Mouse (Mus musculus) intestine, embryonic 14.5 days (tissue): Measurements from ENCODE around the gene Snx10. TPM values are rescaled to one million over a fixed set of nuclear protein-coding genes. Genes with fewer than 3 reads are reported as not detected.

ENCODE experiments used
- ATAC-seq: fragments of 200-750 bp; cut with Nextera tagmentation; replicated peaks from 2 replicates; pipeline ENCODE4 v1.8.0; 2017; ENCODE audit warnings: low read depth, moderate number of reproducible peaks, moderate TSS enrichment, moderate library complexity; ENCODE audit not compliant: low FRiP score, low TSS enrichment
- DNase-seq: peaks from one replicate; pipeline ENCODE4 v3.0.0-alpha.2; 2018; ENCODE audit warnings: low spot score
- H3K27ac ChIP-seq: fragments of 300-500 bp; sonication (generic); 2 replicates; pipeline ENCODE4 v1.5.1; 2014; ENCODE audit warnings: low read depth, mild to moderate bottlenecking, control low read depth
- H3K27me3 ChIP-seq: fragments of 300-500 bp; sonication (generic); replicated peaks from 2 replicates; pipeline ENCODE4 v1.6.1; 2014; ENCODE audit warnings: low read length, control low read depth; ENCODE audit not compliant: control insufficient read depth, insufficient read depth
- H3K36me3 ChIP-seq: fragments of 300-500 bp; sonication (generic); 2 replicates; pipeline ENCODE4 v1.6.1; 2014; ENCODE audit warnings: low read length, control low read depth; ENCODE audit not compliant: control insufficient read depth, insufficient read depth
- H3K4me1 ChIP-seq: fragments of 300-500 bp; sonication (generic); replicated peaks from 2 replicates; pipeline ENCODE4 v1.6.1; 2014; ENCODE audit warnings: low read length, control low read depth, mixed read lengths; ENCODE audit not compliant: control insufficient read depth, insufficient read depth
- H3K4me2 ChIP-seq: fragments of 300-500 bp; sonication (generic); 2 replicates; pipeline ENCODE4 v1.6.1; 2014; ENCODE audit warnings: low read length
- H3K4me3 ChIP-seq: fragments of 300-500 bp; sonication (generic); 2 replicates; pipeline ENCODE4 v1.5.1; 2014; ENCODE audit warnings: low read depth, low read length, control low read depth, mixed read lengths
- H3K9ac ChIP-seq: fragments of 300-500 bp; sonication (generic); 2 replicates; pipeline ENCODE4 v1.6.1; 2014; ENCODE audit warnings: mild to moderate bottlenecking, low read length
- H3K9me3 ChIP-seq: fragments of 300-500 bp; sonication (generic); 2 replicates; pipeline ENCODE4 v1.6.1; 2016; ENCODE audit warnings: low read length, control low read depth; ENCODE audit not compliant: control insufficient read depth
- WGBS: fragments of 180-500 bp; shearing (Covaris S2); extraction: QIAGEN DNeasy Blood & Tissue Kit; methylation state at CpG from one replicate; pipeline ENCODE4 v1.1.7; 2014; 5-methylcytosine and 5-hydroxymethylcytosine counted together
- polyA plus RNA-seq: library from polyadenylated mRNA; unstranded; fragments of >200 nt; fragmentation: Nextera tagmentation; extraction: Ambion mirVana; gene quantifications from 2 replicates; pipeline ENCODE4 v1.2.1, GENCODE M21; 2014

Gene Snx10
- polyA plus RNA-seq, 1 experiment from 2014 or later, result 16.4 TPM

DNA sequence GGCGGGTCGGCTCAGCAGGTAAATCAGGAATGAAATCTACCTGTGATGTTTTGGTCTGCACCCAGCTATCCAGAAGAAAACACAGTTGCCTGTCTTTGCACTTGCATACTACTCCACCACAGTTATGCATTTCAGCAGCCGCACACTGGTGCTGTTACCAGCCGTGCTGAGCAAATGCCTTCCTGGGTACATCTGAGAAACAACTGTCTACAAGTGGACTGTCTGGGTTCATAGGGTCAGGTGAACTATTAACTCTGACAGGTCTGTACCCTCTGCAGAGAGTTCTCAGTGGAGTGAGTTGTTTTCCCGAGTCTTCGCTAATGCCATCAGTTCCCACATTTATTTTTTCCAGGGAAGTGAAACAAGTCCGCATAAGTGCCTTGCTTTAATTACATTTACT lies 17.7 kb downstream of the Snx10 start:
- Histone ChIP-seq H3K27me3 (no peaks in the 10 kb centered on the region), H3K9ac (no peak overlapping the region), H3K4me3 (no peak overlapping the region), H3K27ac (no peak overlapping the region), H3K9me3 (0 out of 2 replicates have a peak, but pooled peaks cover 3% of the 10 kb centered on the region), H3K4me2 (no peak overlapping the region), H3K36me3 (no peaks in the 10 kb centered on the region), H3K4me1 (peaks cover 3% of the 10 kb centered on the region; the same call in 1 of the 2 replicates)
- no peak for DNase-seq
- WGBS, result 62% methylated on average over 7 of the region's 7 CpGs
- no peak for ATAC-seq

DNA sequence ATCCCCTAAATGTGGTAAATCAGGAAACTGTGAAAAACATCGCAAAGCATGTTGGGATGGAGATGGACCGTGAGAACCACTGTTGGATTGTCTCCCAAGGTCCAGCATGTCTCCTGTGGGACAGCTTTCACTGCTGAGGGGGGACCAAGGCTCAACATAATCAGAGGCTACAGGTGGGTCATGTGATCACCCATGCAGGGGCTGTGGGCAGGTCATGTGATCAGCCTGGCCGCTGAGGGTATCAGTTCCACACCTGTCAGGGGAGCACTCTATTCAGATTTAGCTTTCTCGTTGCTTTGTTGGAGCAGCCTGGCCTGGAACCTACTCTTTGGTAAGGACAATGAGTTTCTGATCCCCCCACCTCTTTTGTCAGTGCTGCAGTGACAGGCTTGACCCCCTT lies 18.4 kb downstream of the Snx10 start:
- H3K27me3 ChIP-seq, result no peaks in the 10 kb centered on the region
- no peak overlapping the region for H3K9ac ChIP-seq
- no peak overlapping the region for H3K4me2 ChIP-seq
- DNase-seq (no peak), ATAC-seq (no peak)
- H3K4me1 ChIP-seq, result peaks cover 3% of the 10 kb centered on the region; the same call in 1 of the 2 replicates
- WGBS, result 87% methylated on average over 4 of the region's 4 CpGs
- no peaks in the 10 kb centered on the region for H3K36me3 ChIP-seq
- H3K9me3 ChIP-seq, result 0 out of 2 replicates have a peak, but pooled peaks cover 3% of the 10 kb centered on the region
- H3K4me3 ChIP-seq, result no peak overlapping the region
- no peak overlapping the region for H3K27ac ChIP-seq

DNA sequence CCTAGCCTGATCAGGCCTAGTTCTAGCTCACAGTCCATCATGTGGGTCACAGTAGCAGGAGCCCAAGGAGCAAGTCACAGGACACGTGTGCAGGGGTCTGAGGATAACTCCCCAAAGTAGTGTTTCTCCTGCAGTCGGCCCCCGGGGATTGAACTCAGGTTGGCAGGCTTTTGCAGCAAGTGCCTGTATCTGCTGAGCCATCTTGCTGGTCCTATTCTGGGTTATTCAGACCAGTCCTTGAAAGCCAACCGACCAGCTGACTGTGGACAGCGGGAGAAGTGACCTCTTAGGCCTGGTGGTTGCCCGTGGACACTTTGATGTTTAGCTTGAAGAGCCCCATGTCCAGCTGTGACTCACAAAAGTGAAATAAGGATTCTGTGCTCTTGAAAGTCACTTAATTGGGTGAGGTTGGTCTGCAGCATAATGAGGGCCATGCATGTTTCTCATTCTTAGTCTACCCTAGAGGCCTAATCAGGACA lies 20.0 kb downstream of the Snx10 start:
- no peak for DNase-seq
- H3K9me3 ChIP-seq, result 0 out of 2 replicates have a peak, but pooled peaks cover 3% of the 10 kb centered on the region

GRCm38 (mm10) chr6:51544118-51544681 lies 20.5 kb downstream of the Snx10 start:
- Histone ChIP-seq H3K36me3 (no peaks in the 10 kb centered on the region), H3K9ac (no peak overlapping the region), H3K4me1 (peaks cover 3% of the 10 kb centered on the region; the same call in 1 of the 2 replicates), H3K9me3 (0 out of 2 replicates have a peak, but pooled peaks cover 2% of the 10 kb centered on the region), H3K27me3 (no peaks in the 10 kb centered on the region), H3K27ac (no peak overlapping the region), H3K4me2 (peak overlapping the region; percentile 11; the same call in 1 of the 2 replicates), H3K4me3 (no peak overlapping the region)
- DNase-seq (no peak), ATAC-seq (peak; percentile 32; the same call in 1 of the 2 replicates)
- 52% methylated on average over 7 of the region's 7 CpGs for WGBS

More for the DNA sequence above, 20.0 kb downstream of the Snx10 start:
- H3K4me1 ChIP-seq, result peaks cover 3% of the 10 kb centered on the region; the same call in 1 of the 2 replicates
- H3K4me3 ChIP-seq, result no peak overlapping the region
- 82% methylated on average over 6 of the region's 6 CpGs for WGBS
- H3K4me2 ChIP-seq, result no peak overlapping the region
- H3K27me3 ChIP-seq, result no peaks in the 10 kb centered on the region
- no peaks in the 10 kb centered on the region for H3K36me3 ChIP-seq
- no peak overlapping the region for H3K9ac ChIP-seq
- ATAC-seq, result no peak
- H3K27ac ChIP-seq, result no peak overlapping the region

GRCm38 (mm10) chr6:51545219-51545859 lies 21.6 kb downstream of the Snx10 start:
- 79% methylated on average over 11 of the region's 11 CpGs for WGBS
- H3K27ac ChIP-seq, result no peak overlapping the region

DNA sequence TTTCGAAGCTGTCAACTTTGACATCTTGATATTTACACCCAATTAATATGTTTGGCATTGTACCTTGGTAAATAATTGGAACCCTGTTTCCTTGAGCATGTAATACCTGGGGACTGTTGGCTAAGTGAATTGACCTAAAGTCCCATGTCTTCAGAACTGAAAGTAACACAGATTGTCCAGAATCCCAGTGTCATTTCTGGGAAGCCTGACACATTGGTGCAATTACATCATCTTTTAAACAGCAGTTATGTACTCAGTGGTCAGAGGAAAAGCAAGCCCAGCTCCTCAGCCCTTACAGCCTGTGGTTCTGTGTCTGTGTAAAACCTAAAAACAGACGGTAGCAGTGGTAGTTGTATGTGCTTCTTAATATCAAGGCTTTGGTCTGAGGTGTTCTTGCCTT lies 22.4 kb downstream of the Snx10 start:
- WGBS, result 84% methylated on average over 2 of the region's 2 CpGs
- no peaks in the 10 kb centered on the region for H3K27me3 ChIP-seq
- ATAC-seq, result no peak

More at GRCm38 (mm10) chr6:51545219-51545859, 21.6 kb downstream of the Snx10 start:
- Histone ChIP-seq H3K4me1 (peaks cover 3% of the 10 kb centered on the region; the same call in 1 of the 2 replicates), H3K36me3 (no peaks in the 10 kb centered on the region), H3K27me3 (no peaks in the 10 kb centered on the region), H3K4me3 (no peak overlapping the region), H3K9ac (no peak overlapping the region), H3K9me3 (no peaks in the 10 kb centered on the region), H3K4me2 (no peak overlapping the region)
- ATAC-seq (no peak), DNase-seq (no peak)

GRCm38 (mm10) chr6:51548757-51549156 lies 25.1 kb downstream of the Snx10 start:
- H3K4me3 ChIP-seq, result no peak overlapping the region
- no peak overlapping the region for H3K9ac ChIP-seq
- H3K4me1 ChIP-seq, result peaks cover 3% of the 10 kb centered on the region; the same call in 1 of the 2 replicates
- H3K27ac ChIP-seq, result no peak overlapping the region
- DNase-seq (no peak), ATAC-seq (no peak)
- H3K27me3 ChIP-seq, result no peaks in the 10 kb centered on the region
- H3K36me3 ChIP-seq, result no peaks in the 10 kb centered on the region
- H3K4me2 ChIP-seq, result no peak overlapping the region
- H3K9me3 ChIP-seq, result no peaks in the 10 kb centered on the region
- WGBS, result 76% methylated on average over 5 of the region's 5 CpGs

More for the DNA sequence above, 22.4 kb downstream of the Snx10 start:
- no peaks in the 10 kb centered on the region for H3K9me3 ChIP-seq
- no peak overlapping the region for H3K9ac ChIP-seq
- no peak overlapping the region for H3K4me2 ChIP-seq
- no peaks in the 10 kb centered on the region for H3K36me3 ChIP-seq
- H3K4me3 ChIP-seq, result no peak overlapping the region
- no peak for DNase-seq
- H3K27ac ChIP-seq, result no peak overlapping the region
- peaks cover 3% of the 10 kb centered on the region; the same call in 1 of the 2 replicates for H3K4me1 ChIP-seq

DNA sequence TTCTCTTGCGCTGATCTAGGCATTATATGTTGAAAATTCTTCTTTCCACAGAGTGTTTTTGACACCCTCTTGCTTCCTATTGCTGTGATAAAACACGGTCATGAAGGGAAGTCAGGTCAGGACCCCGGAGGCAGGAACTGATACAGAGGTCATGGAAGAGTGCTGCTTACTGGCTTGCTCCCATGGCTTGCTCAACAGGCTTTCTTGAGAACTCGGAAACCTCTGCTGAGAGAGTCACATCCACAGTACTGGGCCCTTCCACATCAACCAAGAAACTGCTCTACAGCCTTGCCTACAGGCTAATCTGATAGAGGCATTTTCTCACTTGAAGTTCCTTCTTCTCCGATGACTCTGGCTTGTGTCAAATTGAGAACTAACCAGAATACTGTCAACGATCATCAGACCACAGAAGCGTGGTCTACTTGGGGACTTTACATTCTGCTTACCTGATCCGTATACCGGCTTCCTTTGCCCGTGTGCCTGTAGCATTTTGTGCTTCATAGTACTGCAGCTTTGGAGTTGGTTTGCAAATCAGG lies 27.6 kb downstream of the Snx10 start:
- Histone ChIP-seq H3K36me3 (no peaks in the 10 kb centered on the region), H3K27ac (no peak overlapping the region), H3K9ac (no peak overlapping the region), H3K27me3 (no peaks in the 10 kb centered on the region), H3K4me2 (no peak overlapping the region), H3K4me1 (no peaks in the 10 kb centered on the region), H3K4me3 (no peak overlapping the region), H3K9me3 (no peaks in the 10 kb centered on the region)
- 84% methylated on average over 10 of the region's 10 CpGs for WGBS
- ATAC-seq (no peak), DNase-seq (no peak)
